Mouse (Mus musculus) heart, postnatal 0 days (tissue): ENCODE data around the gene Rnase11. TPM values are rescaled to one million over a fixed set of nuclear protein-coding genes. Genes with fewer than 3 reads are reported as not detected.
"Not testable (repeated sequence)": the region's sequence is repeated elsewhere in the genome, so short reads cannot be mapped to it uniquely, and the experiment has no call there.

Source experiments
- ATAC-seq: fragments of 200-750 bp; cut with Nextera tagmentation; 2 replicates; pipeline ENCODE4 v1.8.0; 2017; ENCODE audit warnings: low read depth, moderate number of reproducible peaks, moderate library complexity; ENCODE audit not compliant: insufficient read depth
- DNase-seq: peaks from one replicate; pipeline ENCODE4 v3.0.0-alpha.2; 2016; ENCODE audit warnings: low spot score
- H3K27ac ChIP-seq: fragments of 300-500 bp; sonication (generic); 2 replicates; pipeline ENCODE4 v1.5.1; 2014; ENCODE audit warnings: low read depth, mild to moderate bottlenecking
- H3K27me3 ChIP-seq: fragments of 300-500 bp; sonication (generic); 2 replicates; pipeline ENCODE4 v1.6.1; 2014; ENCODE audit warnings: low read length, mixed read lengths; ENCODE audit not compliant: control insufficient read depth, insufficient read depth
- H3K36me3 ChIP-seq: fragments of 300-500 bp; sonication (generic); replicated peaks from 2 replicates; pipeline ENCODE4 v1.6.1; 2014; ENCODE audit warnings: low read length, mixed read lengths; ENCODE audit not compliant: control insufficient read depth, insufficient read depth
- H3K4me1 ChIP-seq: fragments of 300-500 bp; sonication (generic); 2 replicates; pipeline ENCODE4 v1.6.1; 2014; ENCODE audit warnings: antibody characterized with exemption; ENCODE audit not compliant: control insufficient read depth, insufficient read depth
- H3K4me2 ChIP-seq: fragments of 300-500 bp; sonication (generic); 2 replicates; pipeline ENCODE4 v1.6.1; 2014; ENCODE audit warnings: low read depth, mild to moderate bottlenecking, low read length, moderate library complexity
- H3K4me3 ChIP-seq: fragments of 300-500 bp; sonication (generic); 2 replicates; pipeline ENCODE4 v1.5.1; 2014; ENCODE audit warnings: low read depth, low read length
- H3K9ac ChIP-seq: fragments of 300-500 bp; sonication (generic); replicated peaks from 2 replicates; pipeline ENCODE4 v1.6.1; 2014; ENCODE audit warnings: low read depth, low read length, mixed read lengths
- H3K9me3 ChIP-seq: fragments of 300-500 bp; sonication (generic); replicated peaks from 2 replicates; pipeline ENCODE4 v1.6.1; 2016; ENCODE audit warnings: low read length; ENCODE audit not compliant: control insufficient read depth
- CTCF ChIP-seq: IDR thresholded peaks from 2 replicates; pipeline ENCODE4 v1.5.1; 2016; ENCODE audit warnings: antibody characterized with exemption, control low read depth, low read depth
- EP300 ChIP-seq: IDR thresholded peaks from 2 replicates; pipeline ENCODE4 v1.6.1; 2016; ENCODE audit warnings: antibody characterized with exemption, low read depth
- WGBS: fragments of 180-500 bp; shearing (Covaris S2); extraction: QIAGEN DNeasy Blood & Tissue Kit; methylation state at CpG from one replicate; pipeline ENCODE4 v1.1.7; 2014; 5-methylcytosine and 5-hydroxymethylcytosine counted together
- polyA plus RNA-seq: library from polyadenylated mRNA; unstranded; fragments of >200 nt; fragmentation: Nextera tagmentation; extraction: Ambion mirVana; gene quantifications from 2 replicates; pipeline ENCODE4 v1.2.1, GENCODE M21; 2015
- total RNA-seq: library from RNA; depleted of rRNA; stranded (reverse); fragments of >200 nt; gene quantifications from 2 replicates; pipeline ENCODE4 v1.2.3, GENCODE M21; 2014; ENCODE audit warnings: low replicate concordance; rRNA removed

The Rnase11 gene
- total RNA-seq (not detected in 2 replicates), polyA plus RNA-seq (not detected in 2 replicates)

DNA sequence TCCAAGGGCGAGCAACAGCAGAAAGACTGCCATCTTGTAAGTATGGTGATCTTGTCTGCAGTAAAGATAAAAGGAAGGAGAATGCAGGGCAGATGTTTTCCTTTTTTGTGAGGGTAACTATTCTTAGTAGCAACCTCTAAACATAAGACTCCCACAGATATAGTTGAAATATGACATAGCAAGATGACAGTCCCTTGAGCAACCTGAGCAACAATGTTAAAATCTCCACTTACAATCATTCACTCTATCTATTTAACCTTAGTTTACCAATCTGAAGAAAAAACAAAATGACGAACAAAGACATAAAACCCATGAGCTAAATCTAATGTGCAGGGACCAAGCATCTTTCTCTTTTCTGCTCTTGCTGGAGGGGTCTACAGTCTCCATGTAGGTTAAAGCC lies at the start of gene Rnase11:
TSS of gene Rnase11 (minus strand) at position 101 of the 400 bp plus-strand sequence.
- TF ChIP-seq CTCF: no peak
- no peak for TF ChIP-seq EP300
- DNase-seq (no peak), ATAC-seq (no peak)
- H3K27ac ChIP-seq: no peak within 1 kb of the TSS
- H3K4me2 ChIP-seq: no peak within 1 kb of the TSS
- H3K27me3 ChIP-seq: no peaks in the 10 kb centered on the region
- no peaks in the 10 kb centered on the region for H3K9me3 ChIP-seq
- no peaks in the 10 kb centered on the region for H3K4me1 ChIP-seq
- no peak within 1 kb of the TSS for H3K9ac ChIP-seq
- H3K4me3 ChIP-seq: no peak within 1 kb of the TSS
- no peaks in the 10 kb centered on the region for H3K36me3 ChIP-seq
- 78% methylated on average over 2 of the region's 2 CpGs for WGBS

DNA sequence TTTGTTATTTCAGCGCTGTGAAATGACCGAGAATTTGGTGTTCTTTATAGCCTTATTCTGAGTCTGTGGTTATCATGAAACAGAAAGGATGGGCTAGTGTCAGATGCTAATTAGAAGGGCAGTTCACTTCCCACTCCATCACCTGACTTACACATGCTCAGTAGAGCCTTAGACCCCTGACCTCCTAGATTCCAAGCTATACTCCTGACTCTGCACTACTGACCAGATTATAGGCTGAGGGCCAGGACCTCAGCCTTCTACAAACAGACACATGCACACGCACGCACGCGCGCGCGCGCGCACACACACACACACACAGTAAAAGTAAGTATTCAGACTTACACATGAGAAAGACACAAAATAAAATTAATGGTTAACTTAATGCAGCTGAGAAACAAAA lies 49.0 kb upstream of the Rnase11 start:
- Histone ChIP-seq H3K27ac (no peak overlapping the region), H3K4me2 (no peak overlapping the region), H3K36me3 (no peaks in the 10 kb centered on the region), H3K9ac (no peak overlapping the region), H3K9me3 (no peaks in the 10 kb centered on the region), H3K4me3 (no peak overlapping the region), H3K27me3 (no peaks in the 10 kb centered on the region), H3K4me1 (no peaks in the 10 kb centered on the region)
- WGBS: 93% methylated on average over 11 of the region's 11 CpGs
- TF ChIP-seq CTCF (no peak), EP300 (no peak)
- DNase-seq (no peak), ATAC-seq (no peak)

DNA sequence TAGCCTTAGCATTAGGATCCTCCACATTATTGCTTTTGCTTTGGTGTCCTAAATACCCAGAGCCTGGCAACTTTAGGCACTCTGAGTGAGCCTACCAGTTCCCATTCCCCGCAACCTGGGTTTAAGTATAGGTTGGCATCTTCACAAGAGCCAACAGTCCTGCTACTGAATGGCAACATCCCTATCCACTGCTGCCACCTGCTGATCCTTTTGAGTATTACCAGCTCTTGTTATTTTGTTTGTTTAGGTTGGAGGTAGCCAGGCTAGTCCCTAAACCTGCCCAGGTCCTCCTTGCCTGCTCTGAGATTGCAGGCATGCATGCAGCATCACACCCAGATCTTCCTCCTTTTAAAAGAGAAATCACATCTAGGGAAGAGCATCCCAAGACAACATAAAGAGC lies 48.3 kb upstream of the Rnase11 start:
- ATAC-seq, H3K4me1 ChIP-seq, H3K27me3 ChIP-seq, H3K27ac ChIP-seq, H3K4me2 ChIP-seq, H3K9ac ChIP-seq, H3K36me3 ChIP-seq, H3K9me3 ChIP-seq, H3K4me3 ChIP-seq: not testable (repeated sequence)
- 11% methylated on average over 1 of the region's 1 CpGs for WGBS
- peak; percentile 20 for DNase-seq
- peak; percentile 57 for TF ChIP-seq CTCF

DNA sequence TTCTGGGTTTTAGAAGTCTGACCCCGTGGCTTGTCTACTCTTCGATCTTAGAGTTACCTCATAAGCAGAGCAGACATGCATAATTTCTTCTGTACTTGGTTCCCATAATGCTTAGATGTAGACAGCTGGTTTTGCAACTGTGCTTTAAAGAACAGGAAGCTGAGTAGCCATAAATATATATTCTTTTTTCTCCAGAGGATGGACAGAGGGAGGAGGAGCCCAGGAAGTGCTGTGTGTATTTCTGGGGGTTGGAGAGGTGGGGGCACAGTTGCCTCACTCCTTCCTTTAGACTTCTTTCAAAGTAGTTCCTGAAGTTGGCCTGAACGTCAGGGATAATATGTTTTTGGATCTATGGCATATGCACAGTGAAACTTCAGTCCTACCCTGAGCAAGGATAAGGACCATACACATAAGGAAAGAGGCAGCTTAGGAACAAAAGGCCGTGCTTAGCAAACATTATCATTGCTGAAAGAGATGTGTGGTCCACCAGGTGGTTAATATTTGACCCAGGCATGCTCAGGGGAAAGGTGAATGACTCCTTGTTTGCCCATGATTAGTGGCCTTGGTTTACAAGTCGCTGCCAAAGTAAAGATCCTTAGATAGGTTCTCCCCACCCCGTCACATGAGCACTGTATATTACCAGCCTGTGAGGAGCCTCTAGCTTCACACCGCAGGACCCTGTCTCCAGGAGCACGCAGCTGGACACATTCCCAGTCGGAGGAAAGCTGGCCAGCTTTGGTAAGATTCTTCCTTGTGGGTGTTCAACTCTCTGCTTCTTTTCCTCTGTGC lies 46.0 kb upstream of the Rnase11 start:
- Histone ChIP-seq H3K4me3 (no peak overlapping the region), H3K27me3 (no peaks in the 10 kb centered on the region), H3K9me3 (no peaks in the 10 kb centered on the region), H3K27ac (no peak overlapping the region), H3K9ac (no peak overlapping the region), H3K36me3 (no peaks in the 10 kb centered on the region), H3K4me1 (no peaks in the 10 kb centered on the region), H3K4me2 (no peak overlapping the region)
- ATAC-seq (no peak), DNase-seq (no peak)
- TF ChIP-seq CTCF: no peak
- no peak for TF ChIP-seq EP300
- 52% methylated on average over 9 of the region's 9 CpGs for WGBS

DNA sequence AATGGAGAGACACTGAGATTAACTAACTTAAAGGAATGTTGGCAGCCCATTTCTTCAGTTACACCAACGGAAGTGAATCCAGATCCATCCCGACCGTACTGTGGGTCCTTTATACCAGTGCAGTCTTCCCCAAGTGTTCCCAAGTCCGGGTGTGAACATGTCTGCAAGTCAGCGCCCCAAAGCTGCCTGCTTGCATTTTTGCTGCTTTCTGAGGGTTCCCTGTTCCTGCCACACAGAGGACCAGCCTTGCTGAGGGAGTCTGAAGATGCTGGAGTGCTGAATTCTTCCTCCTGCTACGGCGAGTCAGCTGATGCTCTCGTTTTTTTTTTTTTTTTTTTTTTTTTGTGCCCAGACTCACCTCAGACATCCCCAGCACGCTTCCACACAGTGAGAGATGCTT lies 45.0 kb upstream of the Rnase11 start:
- no peak overlapping the region for H3K4me2 ChIP-seq
- no peak overlapping the region for H3K27ac ChIP-seq
- WGBS: 74% methylated on average over 9 of the region's 9 CpGs
- no peak overlapping the region for H3K4me3 ChIP-seq
- H3K9me3 ChIP-seq: no peaks in the 10 kb centered on the region
- no peak for ATAC-seq
- no peaks in the 10 kb centered on the region for H3K4me1 ChIP-seq
- no peaks in the 10 kb centered on the region for H3K36me3 ChIP-seq
- no peaks in the 10 kb centered on the region for H3K27me3 ChIP-seq
- no peak overlapping the region for H3K9ac ChIP-seq
- no peak for DNase-seq
- TF ChIP-seq CTCF (no peak), EP300 (no peak)
